8 mouse cellular contexts compared by ENCODE assay signal in genomic region chr7:81455155-81455651, GRCm38 (mm10). TPM values are rescaled to one million over a fixed set of nuclear protein-coding genes. Genes with fewer than 3 reads are reported as not detected.
A peak's percentile ranks its signal among the peaks of the same experiment; 100 is the strongest.
DNase-seq lines count a peak whose midpoint lies in the region; ATAC-seq and TF ChIP-seq lines count a peak whose summit lies in the region.

Gene Cpeb1 (minus strand): TSS chr7:81455465.

- peak within 1 kb of the TSS; percentile 96 for H3K4me2 ChIP-seq in forebrain, postnatal 0 days (ENCODE audit: low read depth)
- H3K4me2 ChIP-seq in lung, embryonic 15.5 days, result peak within 1 kb of the TSS; percentile 94

- DNase-seq in MN1 (ENCODE audit: low spot score), result peak; percentile 87
- peak; percentile 52 for DNase-seq in cerebellum, adult 11-12 months
- peak; percentile 79 for DNase-seq in forebrain, postnatal 0 days
- peak; percentile 76 for DNase-seq in heart, postnatal 4 days
- peak; percentile 59 for DNase-seq in layer of hippocampus, adult 9-10 months (ENCODE audit: low spot score)
- DNase-seq in retina, postnatal 7 days (ENCODE audit: low read depth, low spot score), result peak; percentile 48

- WGBS in forebrain, postnatal 0 days, result 1% methylated on average over 28 of the region's 28 CpGs
- WGBS in lung, embryonic 15.5 days, result under 1% methylated on average over 28 of the region's 28 CpGs

- no peaks in the 10 kb centered on the region for H3K9me3 ChIP-seq in forebrain, postnatal 0 days (ENCODE audit: low read length)
- no peaks in the 10 kb centered on the region for H3K9me3 ChIP-seq in lung, embryonic 15.5 days

- H3K9ac ChIP-seq in forebrain, postnatal 0 days, result peak within 1 kb of the TSS; percentile 44
- no peak within 1 kb of the TSS for H3K9ac ChIP-seq in lung, embryonic 15.5 days

- ATAC-seq in forebrain, postnatal 0 days, result peak; percentile 81
- ATAC-seq in lung, embryonic 15.5 days (ENCODE audit: borderline replicate concordance, extremely low read depth, low FRiP score, low TSS enrichment), result peak; percentile 73; the same call in 1 of the 2 replicates
- no peak for ATAC-seq in megakaryocyte-erythroid progenitor cell, adult 5-6 weeks (replicated peaks; ENCODE audit: low FRiP score, low TSS enrichment, poor library complexity, severe bottlenecking)

- peaks cover 2% of the 10 kb centered on the region for H3K36me3 ChIP-seq in forebrain, postnatal 0 days (ENCODE audit: insufficient read depth)
- H3K36me3 ChIP-seq in lung, embryonic 15.5 days, result no peaks in the 10 kb centered on the region

- peak within 1 kb of the TSS; percentile 57 for H3K4me3 ChIP-seq in forebrain, postnatal 0 days (ENCODE audit: low read depth, low read length)
- H3K4me3 ChIP-seq in lung, embryonic 15.5 days, result peak within 1 kb of the TSS; percentile 49

- no peak within 1 kb of the TSS for H3K27ac ChIP-seq in forebrain, postnatal 0 days (ENCODE audit: low read depth, low read length)
- no peak within 1 kb of the TSS for H3K27ac ChIP-seq in lung, embryonic 15.5 days

- H3K4me1 ChIP-seq in forebrain, postnatal 0 days (ENCODE audit: insufficient read depth), result peaks cover 3% of the 10 kb centered on the region; the same call in 1 of the 2 replicates
- H3K4me1 ChIP-seq in lung, embryonic 15.5 days, result peaks cover 23% of the 10 kb centered on the region

- H3K27me3 ChIP-seq in forebrain, postnatal 0 days (ENCODE audit: insufficient read depth, low read length), result peaks cover 56% of the 10 kb centered on the region
- H3K27me3 ChIP-seq in lung, embryonic 15.5 days, result peaks cover 82% of the 10 kb centered on the region

- TF ChIP-seq CTCF in forebrain, postnatal 0 days (IDR thresholded peaks at IDR 0.05; ENCODE audit: low read depth), result peak; percentile 60

RNA-seq across cellular contexts. Expression of gene Cpeb1, which starts in this region (rescaled TPM):
- 5.2 and 6.7 TPM in 2 replicates for total RNA-seq in forebrain, postnatal 0 days (2014; rRNA removed)
- polyA plus RNA-seq in forebrain, postnatal 0 days (2015; fragmentation: Nextera tagmentation; extraction: Ambion mirVana), result 2.2 and 5.1 TPM in 2 replicates
- 1 to 10 TPM; 7.7 to 8.1 TPM for total RNA-seq in heart, postnatal 4 days (2021)
- polyA plus RNA-seq in lung, embryonic 15.5 days (2015; fragmentation: Nextera tagmentation; extraction: Ambion mirVana), result 0.78 and 1.2 TPM in 2 replicates
- total RNA-seq in megakaryocyte-erythroid progenitor cell, adult 5-6 weeks (2014; fragmentation: Nextera tagmentation), result not detected in 2 replicates
- not detected in 2 replicates for total RNA-seq in megakaryocyte-erythroid progenitor cell, adult 5-6 weeks (2017)
